ENCODE assay signal across 13 mouse cellular contexts in genomic region chr12:110661746-110662145, GRCm38 (mm10).
DNase-seq lines count a peak whose midpoint lies in the region.
"Had no signal": no experiment of that assay in that cellular context is flagged by ENCODE, and none has a peak within 500 bp of the region (broad histone marks: within the 10 kb centered on the region; RNA-seq: fewer than 3 reads in every experiment).

No protein-coding gene starts in this region.

- DNase-seq in cerebellum, adult 11-12 months = peak; percentile 31
- DNase-seq in cerebellum, postnatal 4 days (ENCODE audit: low spot score in 2 of 2) = no peak
- DNase-seq in cerebellum, adult 8-10 months = peak; percentile 13
- DNase-seq in cerebellum, adult 11 months = no peak
- peak; percentile 36 to 43 for DNase-seq in cerebellum, postnatal 36 days
- no peak for DNase-seq in thymus, postnatal 25 days
- DNase-seq: adrenal gland, postnatal 10 days; adrenal gland, postnatal 36 days; gastrocnemius, postnatal 25 days; heart, adult 18-20 months; heart, postnatal 14 days; heart, postnatal 4 days; kidney, adult 2 months had no signal

Comparison
In these comparisons a context has a peak if more than half of its experiments do, and no peak if none do; other contexts are left out.
1. DNase-seq: peak in cerebellum, adult 11-12 months (single experiment), cerebellum, adult 8-10 months (single experiment) and cerebellum, postnatal 36 days (2 of 2); none in cerebellum, postnatal 4 days (0 of 2), cerebellum, adult 11 months (single experiment) and thymus, postnatal 25 days (single experiment).